Mouse (Mus musculus): ENCODE data around the gene 4930595D18Rik.

GRCm38 (mm10) chr12:111152981-111153710, 31.1 kb downstream of the 4930595D18Rik start:
- TF ChIP-seq CTCF (IDR thresholded peaks at IDR 0.05; ENCODE audit: borderline replicate concordance, insufficient read depth, low read length): no peak
- no peak for TF ChIP-seq POLR2A (IDR thresholded peaks at IDR 0.05; ENCODE audit: low read depth, low read length)

Measured in embryonic fibroblast, embryonic 13.5 days (primary cell).